Mouse (Mus musculus) forebrain, embryonic 16.5 days (tissue): ENCODE measurements at regions not wholly inside any gene's neighbourhood (a gene's known extent, or its start where the extent isn't known, plus 50 kb on each side); places are given as distances from the start of the nearest gene placed in this dataset.

ENCODE experiments used
- ATAC-seq: fragments of 200-750 bp; cut with Nextera tagmentation; 2 replicates; pipeline ENCODE4 v1.8.0; 2017; ENCODE audit warnings: mild to moderate bottlenecking, moderate library complexity
- H3K27ac ChIP-seq: fragments of 300-500 bp; sonication (generic); 2 replicates; pipeline ENCODE4 v1.5.1; 2014; ENCODE audit warnings: low read length, control low read depth
- H3K27me3 ChIP-seq: fragments of 300-500 bp; sonication (generic); replicated peaks from 2 replicates; pipeline ENCODE4 v1.6.1; 2014; ENCODE audit warnings: low read length; ENCODE audit not compliant: control insufficient read depth, insufficient read depth
- H3K36me3 ChIP-seq: fragments of 300-500 bp; sonication (generic); 2 replicates; pipeline ENCODE4 v1.6.1; 2014; ENCODE audit not compliant: control insufficient read depth, insufficient read depth
- H3K4me1 ChIP-seq: fragments of 300-500 bp; sonication (generic); replicated peaks from 2 replicates; pipeline ENCODE4 v1.6.1; 2014; ENCODE audit warnings: low read length; ENCODE audit not compliant: control insufficient read depth, insufficient read depth
- H3K4me2 ChIP-seq: fragments of 300-500 bp; sonication (generic); 2 replicates; pipeline ENCODE4 v1.6.1; 2014; ENCODE audit warnings: mild to moderate bottlenecking, low read length, control low read depth
- H3K4me3 ChIP-seq: fragments of 300-500 bp; sonication (generic); replicated peaks from 2 replicates; pipeline ENCODE4 v1.5.1; 2014; ENCODE audit warnings: mild to moderate bottlenecking, low read length, control low read depth
- H3K9ac ChIP-seq: fragments of 300-500 bp; sonication (generic); replicated peaks from 2 replicates; pipeline ENCODE4 v1.6.1; 2014; ENCODE audit warnings: low read depth, low read length, control low read depth
- H3K9me3 ChIP-seq: fragments of 300-500 bp; sonication (generic); 2 replicates; pipeline ENCODE4 v1.6.1; 2016; ENCODE audit warnings: low read length; ENCODE audit not compliant: control insufficient read depth
- WGBS: fragments of 180-500 bp; shearing (Covaris S2); extraction: QIAGEN DNeasy Blood & Tissue Kit; methylation state at CpG from one replicate; pipeline ENCODE4 v1.1.7; 2014; 5-methylcytosine and 5-hydroxymethylcytosine counted together

DNA sequence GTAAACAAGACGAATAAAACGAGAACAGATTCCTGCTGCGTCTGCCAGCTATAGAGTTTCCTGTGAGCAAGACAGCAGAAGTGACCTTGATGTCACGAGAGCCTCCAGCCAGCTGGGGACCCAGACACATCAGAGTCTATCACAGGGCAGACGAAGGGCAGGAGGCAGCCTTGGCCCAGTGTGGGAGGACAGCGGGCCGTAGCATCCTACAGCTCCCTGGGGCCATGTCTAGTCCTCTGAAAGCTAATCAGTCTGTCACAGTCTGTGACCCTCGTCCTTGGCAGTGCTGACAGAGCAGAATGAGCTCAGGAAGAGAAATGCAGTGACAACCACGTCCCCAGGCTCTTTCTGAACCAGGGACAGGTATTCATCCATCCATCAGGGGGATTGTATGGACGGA, 187.7 kb downstream of the Rpap3 start:
- no peaks in the 10 kb centered on the region for H3K27me3 ChIP-seq
- ATAC-seq = no peak
- no peak overlapping the region for H3K4me3 ChIP-seq
- H3K36me3 ChIP-seq = no peaks in the 10 kb centered on the region
- no peak overlapping the region for H3K4me2 ChIP-seq
- no peaks in the 10 kb centered on the region for H3K4me1 ChIP-seq
- 77% methylated on average over 10 of the region's 10 CpGs for WGBS
- no peaks in the 10 kb centered on the region for H3K9me3 ChIP-seq
- H3K27ac ChIP-seq = no peak overlapping the region
- no peak overlapping the region for H3K9ac ChIP-seq

- Histone ChIP-seq H3K36me3 (no peaks in the 10 kb centered on the region), H3K4me2 (no peak overlapping the region), H3K4me3 (no peak overlapping the region), H3K4me1 (no peaks in the 10 kb centered on the region), H3K9ac (no peak overlapping the region), H3K27ac (no peak overlapping the region), H3K9me3 (no peaks in the 10 kb centered on the region), H3K27me3 (no peaks in the 10 kb centered on the region)
- WGBS = 86% methylated on average over 11 of the region's 11 CpGs
- ATAC-seq = no peak
Observed at GRCm38 (mm10) chr15:97517188-97517587, 188.4 kb downstream of the Rpap3 start.

DNA sequence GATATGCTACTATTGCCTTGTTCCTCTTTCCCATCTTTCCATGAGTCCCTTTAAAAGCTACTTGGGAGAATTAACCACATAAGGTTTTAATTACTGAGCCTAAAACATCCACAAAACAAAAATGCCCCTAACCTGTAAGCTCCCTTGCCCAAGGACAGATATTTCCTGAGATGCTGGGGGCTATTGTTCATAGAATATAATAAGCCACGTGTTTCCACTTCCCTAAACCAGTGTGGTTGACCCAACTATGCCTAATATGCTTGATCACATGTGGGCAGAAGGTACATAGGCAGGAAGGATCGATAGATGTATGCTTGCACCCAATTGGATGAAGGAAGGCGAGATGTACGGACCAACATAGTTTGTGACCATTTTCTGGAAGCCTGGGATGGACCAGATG, 189.9 kb downstream of the Rpap3 start:
- no peak overlapping the region for H3K4me2 ChIP-seq
- H3K9me3 ChIP-seq = no peaks in the 10 kb centered on the region
- no peak overlapping the region for H3K9ac ChIP-seq
- no peaks in the 10 kb centered on the region for H3K4me1 ChIP-seq
- WGBS = 84% methylated on average over 4 of the region's 4 CpGs
- no peaks in the 10 kb centered on the region for H3K36me3 ChIP-seq
- H3K4me3 ChIP-seq = no peak overlapping the region
- H3K27me3 ChIP-seq = no peaks in the 10 kb centered on the region
- no peak overlapping the region for H3K27ac ChIP-seq
- no peak for ATAC-seq

DNA sequence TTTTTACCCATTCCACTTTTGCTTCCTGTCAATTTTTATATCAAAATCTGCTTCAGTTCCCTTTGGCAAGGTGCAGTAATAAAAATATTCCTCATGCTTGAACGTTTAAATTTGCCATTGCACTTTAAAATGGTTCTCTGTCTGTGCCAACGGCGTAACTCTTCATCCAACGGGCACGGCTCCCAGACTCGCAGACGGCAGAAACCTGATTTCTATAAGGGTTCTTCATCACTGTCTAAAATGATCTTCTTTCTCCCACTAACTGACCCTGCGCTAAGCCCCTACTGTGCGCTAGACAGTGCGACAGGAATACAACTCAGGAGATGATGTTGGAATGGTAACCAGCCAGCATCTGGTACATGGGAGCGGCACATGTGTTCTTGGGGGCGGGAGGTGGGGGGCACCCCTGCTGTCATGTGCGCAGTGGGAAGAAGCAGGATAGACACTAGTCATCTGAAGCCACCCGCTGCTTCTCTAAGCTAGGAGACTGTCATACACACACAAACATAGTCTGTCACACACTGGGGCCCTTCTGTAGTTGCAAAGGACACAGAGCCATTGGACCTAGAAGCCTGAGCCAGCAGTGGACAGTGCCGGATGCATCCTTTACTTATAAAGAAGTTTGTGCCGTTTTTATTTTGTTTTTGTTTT, 197.8 kb downstream of the Rpap3 start:
- H3K27ac ChIP-seq = peak overlapping the region; percentile 74
- no peak overlapping the region for H3K9ac ChIP-seq
- no peaks in the 10 kb centered on the region for H3K4me1 ChIP-seq
- peaks cover 4% of the 10 kb centered on the region; the same call in 1 of the 2 replicates for H3K9me3 ChIP-seq
- WGBS = 81% methylated on average over 16 of the region's 16 CpGs
- no peak overlapping the region for H3K4me2 ChIP-seq
- no peak overlapping the region for H3K4me3 ChIP-seq
- no peaks in the 10 kb centered on the region for H3K36me3 ChIP-seq
- ATAC-seq = peak; percentile 66
- H3K27me3 ChIP-seq = no peaks in the 10 kb centered on the region

DNA sequence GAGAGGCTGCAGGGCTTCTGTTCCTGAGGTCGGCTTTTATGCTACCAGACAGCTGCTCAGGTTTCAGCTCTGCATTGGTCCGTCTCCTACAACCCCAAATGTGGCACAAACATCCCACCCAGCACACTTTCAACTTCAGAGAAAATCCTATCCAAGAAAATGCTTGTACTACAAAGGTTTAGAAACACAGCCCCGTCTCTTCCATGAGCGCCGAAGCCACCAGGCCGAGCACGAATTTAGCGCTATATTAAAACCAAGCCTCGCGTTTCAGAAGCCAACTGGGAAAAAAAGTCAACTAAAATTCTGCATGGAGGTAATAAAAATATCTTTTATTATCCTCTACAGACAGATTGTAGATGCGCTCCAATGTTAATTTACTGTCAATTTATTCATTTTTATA, 198.4 kb downstream of the Rpap3 start:
- peaks cover 4% of the 10 kb centered on the region; the same call in 1 of the 2 replicates for H3K9me3 ChIP-seq
- H3K4me2 ChIP-seq = no peak overlapping the region
- H3K4me3 ChIP-seq = no peak overlapping the region
- H3K27ac ChIP-seq = peak overlapping the region; percentile 90
- H3K27me3 ChIP-seq = no peaks in the 10 kb centered on the region
- 71% methylated on average over 11 of the region's 11 CpGs for WGBS
- no peaks in the 10 kb centered on the region for H3K4me1 ChIP-seq
- no peak for ATAC-seq
- H3K36me3 ChIP-seq = no peaks in the 10 kb centered on the region
- H3K9ac ChIP-seq = no peak overlapping the region

DNA sequence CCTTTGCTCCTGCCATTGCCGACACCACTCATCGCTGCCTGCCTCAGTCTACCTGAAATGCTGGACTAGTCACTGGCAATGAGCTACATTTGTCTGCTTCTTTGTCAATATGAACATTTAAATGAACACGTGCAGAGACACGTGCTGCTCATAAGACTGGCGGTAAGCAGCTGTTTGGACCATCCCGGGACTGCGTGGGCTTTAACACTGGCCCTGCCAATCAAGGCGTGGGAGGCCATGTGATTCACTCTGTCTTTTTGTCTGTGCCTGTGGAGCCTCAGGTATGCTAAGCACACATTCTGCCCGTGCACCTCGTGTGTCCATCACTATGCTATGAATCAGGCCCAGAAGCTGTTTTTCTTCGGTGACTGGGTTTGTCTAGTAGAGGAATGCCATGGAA, 199.9 kb downstream of the Rpap3 start:
- WGBS = 77% methylated on average over 11 of the region's 11 CpGs
- Histone ChIP-seq H3K9me3 (peaks cover 4% of the 10 kb centered on the region; the same call in 1 of the 2 replicates), H3K27me3 (no peaks in the 10 kb centered on the region), H3K27ac (no peak overlapping the region), H3K4me1 (peaks cover 2% of the 10 kb centered on the region), H3K36me3 (no peaks in the 10 kb centered on the region), H3K4me2 (no peak overlapping the region), H3K4me3 (no peak overlapping the region), H3K9ac (no peak overlapping the region)
- ATAC-seq = no peak

GRCm38 (mm10) chr15:97504325-97504724, 201.3 kb downstream of the Rpap3 start:
- Histone ChIP-seq H3K27me3 (no peaks in the 10 kb centered on the region), H3K9me3 (no peaks in the 10 kb centered on the region), H3K4me3 (no peak overlapping the region), H3K4me1 (peaks cover 2% of the 10 kb centered on the region), H3K9ac (no peak overlapping the region), H3K4me2 (no peak overlapping the region), H3K27ac (no peak overlapping the region), H3K36me3 (no peaks in the 10 kb centered on the region)
- WGBS = 98% methylated on average over 1 of the region's 1 CpGs
- ATAC-seq = no peak

GRCm38 (mm10) chr15:97502056-97502455, 203.6 kb downstream of the Rpap3 start:
- no peak for ATAC-seq
- Histone ChIP-seq H3K36me3 (no peaks in the 10 kb centered on the region), H3K27ac (no peak overlapping the region), H3K4me1 (peaks cover 2% of the 10 kb centered on the region), H3K4me2 (no peak overlapping the region), H3K4me3 (no peak overlapping the region), H3K27me3 (no peaks in the 10 kb centered on the region), H3K9me3 (no peaks in the 10 kb centered on the region), H3K9ac (no peak overlapping the region)
- WGBS = 86% methylated on average over 7 of the region's 7 CpGs

DNA sequence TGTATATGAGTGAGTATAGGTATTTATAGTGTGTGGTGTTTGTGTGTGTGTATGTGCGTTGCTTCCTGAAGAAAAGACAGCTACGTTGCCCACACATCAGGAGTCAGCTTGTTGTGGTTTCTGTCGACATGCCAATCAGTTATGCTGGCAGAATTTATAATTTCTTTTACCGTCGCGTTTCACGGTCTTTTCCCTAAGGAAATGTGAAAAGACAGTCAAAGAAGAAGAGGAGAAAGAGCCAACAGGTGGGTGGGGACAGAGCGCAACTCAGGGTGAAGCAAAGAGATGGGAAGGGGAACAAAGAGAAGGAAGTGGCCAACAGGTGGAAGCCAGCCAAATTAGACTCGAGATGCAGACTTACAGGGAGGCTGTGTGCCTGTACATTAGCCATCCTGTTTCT, 204.2 kb downstream of the Rpap3 start:
- no peak for ATAC-seq
- 54% methylated on average over 9 of the region's 9 CpGs for WGBS
- H3K9me3 ChIP-seq = no peaks in the 10 kb centered on the region
- peaks cover 2% of the 10 kb centered on the region for H3K4me1 ChIP-seq
- no peak overlapping the region for H3K4me2 ChIP-seq
- H3K27ac ChIP-seq = no peak overlapping the region
- no peak overlapping the region for H3K4me3 ChIP-seq
- H3K9ac ChIP-seq = no peak overlapping the region
- H3K27me3 ChIP-seq = no peaks in the 10 kb centered on the region
- no peaks in the 10 kb centered on the region for H3K36me3 ChIP-seq

- H3K27ac ChIP-seq = no peak overlapping the region
- no peak overlapping the region for H3K4me3 ChIP-seq
- H3K4me1 ChIP-seq = peaks cover 2% of the 10 kb centered on the region
- WGBS = 66% methylated on average over 4 of the region's 4 CpGs
- no peaks in the 10 kb centered on the region for H3K9me3 ChIP-seq
- no peak overlapping the region for H3K4me2 ChIP-seq
- H3K27me3 ChIP-seq = no peaks in the 10 kb centered on the region
- no peak overlapping the region for H3K9ac ChIP-seq
- no peaks in the 10 kb centered on the region for H3K36me3 ChIP-seq
- ATAC-seq = no peak
Observed at GRCm38 (mm10) chr15:97499821-97500385, 205.7 kb downstream of the Rpap3 start.
